In genomic region chr15:102022481-102022880, GRCm38 (mm10) we compare ENCODE assay signal across 24 mouse cellular contexts. TPM values are rescaled to one million over a fixed set of nuclear protein-coding genes. Genes with fewer than 3 reads are reported as not detected.
DNase-seq lines count a peak whose midpoint lies in the region; ATAC-seq and TF ChIP-seq lines count a peak whose summit lies in the region.
"Had no signal": no experiment of that assay in that cellular context is flagged by ENCODE, and none has a peak within 500 bp of the region (broad histone marks: within the 10 kb centered on the region; RNA-seq: fewer than 3 reads in every experiment).

No protein-coding gene starts in this region.

- 30% methylated on average over 8 of the region's 8 CpGs for WGBS in kidney, embryonic 16.5 days
- 31% methylated on average over 8 of the region's 8 CpGs for WGBS in stomach, embryonic 14.5 days
- WGBS in stomach, postnatal 0 days, result 29% methylated on average over 8 of the region's 8 CpGs
- 32% methylated on average over 8 of the region's 8 CpGs for WGBS in stomach, embryonic 16.5 days

- H3K27me3 ChIP-seq in kidney, embryonic 16.5 days (ENCODE audit: insufficient read depth, low read length), result peaks cover 9% of the 10 kb centered on the region; the same call in 1 of the 2 replicates
- H3K27me3 ChIP-seq in stomach, embryonic 14.5 days (ENCODE audit: control insufficient read depth, insufficient read depth, low read length), result no peaks in the 10 kb centered on the region
- no peaks in the 10 kb centered on the region for H3K27me3 ChIP-seq in stomach, postnatal 0 days (ENCODE audit: control insufficient read depth, insufficient read depth, low read length)
- H3K27me3 ChIP-seq in stomach, embryonic 16.5 days (ENCODE audit: control insufficient read depth, insufficient read depth, low read length), result no peaks in the 10 kb centered on the region

- no peak for TF ChIP-seq EP300 in stomach, postnatal 0 days (optimal IDR thresholded peaks at IDR 0.05)

- DNase-seq in adrenal gland, postnatal 10 days, result peak; percentile 19
- no peak for DNase-seq in adrenal gland, postnatal 36 days
- no peak for DNase-seq in kidney, adult 11 months
- no peak for DNase-seq in stomach, postnatal 0 days (ENCODE audit: low spot score)
- DNase-seq in thymus, postnatal 36 days, result no peak
- DNase-seq: cerebellum, adult 8-10 months; gastrocnemius, postnatal 36 days; heart, postnatal 14 days; kidney, postnatal 10 days; liver, postnatal 0 days; right cerebral cortex, postnatal 25 days; thymus, postnatal 4 days had no signal

- no peaks in the 10 kb centered on the region for H3K36me3 ChIP-seq in kidney, embryonic 16.5 days (ENCODE audit: insufficient read depth, low read length)
- no peaks in the 10 kb centered on the region for H3K36me3 ChIP-seq in stomach, embryonic 14.5 days (ENCODE audit: control insufficient read depth, insufficient read depth, low read length)
- H3K36me3 ChIP-seq in stomach, postnatal 0 days (ENCODE audit: control insufficient read depth, insufficient read depth, low read length), result no peaks in the 10 kb centered on the region
- no peaks in the 10 kb centered on the region for H3K36me3 ChIP-seq in stomach, embryonic 16.5 days (ENCODE audit: control insufficient read depth, insufficient read depth, low read length)
- H3K36me3 ChIP-seq: embryonic facial prominence, embryonic 12.5 days; G1E; hindbrain, embryonic 13.5 days; limb, embryonic 10.5 days; midbrain, embryonic 10.5 days had no signal

- peak overlapping the region; percentile 81 for H3K27ac ChIP-seq in kidney, embryonic 16.5 days (ENCODE audit: low read length)
- H3K27ac ChIP-seq in stomach, embryonic 14.5 days (ENCODE audit: low read length), result peak overlapping the region; percentile 21; the same call in 1 of the 2 replicates
- H3K27ac ChIP-seq in stomach, postnatal 0 days (replicated peaks), result no peak overlapping the region
- H3K27ac ChIP-seq in stomach, embryonic 16.5 days (ENCODE audit: low read length), result peak overlapping the region; percentile 55; the same call in 1 of the 2 replicates
- H3K27ac ChIP-seq: embryonic facial prominence, embryonic 12.5 days; hindbrain, embryonic 13.5 days; limb, embryonic 10.5 days; midbrain, embryonic 10.5 days had no signal

- H3K9me3 ChIP-seq in kidney, embryonic 16.5 days (ENCODE audit: low read length), result no peaks in the 10 kb centered on the region
- H3K9me3 ChIP-seq in stomach, embryonic 14.5 days (ENCODE audit: control insufficient read depth, low read depth, low read length), result no peaks in the 10 kb centered on the region
- H3K9me3 ChIP-seq in stomach, postnatal 0 days (ENCODE audit: control insufficient read depth, low read length), result no peaks in the 10 kb centered on the region
- H3K9me3 ChIP-seq in stomach, embryonic 16.5 days (replicated peaks; ENCODE audit: control insufficient read depth, low read length), result no peaks in the 10 kb centered on the region
- H3K9me3 ChIP-seq: embryonic facial prominence, embryonic 12.5 days; G1E; hindbrain, embryonic 13.5 days; limb, embryonic 10.5 days; midbrain, embryonic 10.5 days had no signal

- H3K4me2 ChIP-seq in kidney, embryonic 16.5 days (replicated peaks; ENCODE audit: low read depth, low read length), result no peak overlapping the region
- no peak overlapping the region for H3K4me2 ChIP-seq in stomach, embryonic 14.5 days (replicated peaks; ENCODE audit: low read depth, low read length)
- no peak overlapping the region for H3K4me2 ChIP-seq in stomach, postnatal 0 days (replicated peaks; ENCODE audit: low read depth)
- H3K4me2 ChIP-seq in stomach, embryonic 16.5 days (ENCODE audit: low read depth, low read length), result no peak overlapping the region
- H3K4me2 ChIP-seq: embryonic facial prominence, embryonic 12.5 days; heart, embryonic 11.5 days; hindbrain, embryonic 13.5 days had no signal

- peaks cover 28% of the 10 kb centered on the region for H3K4me1 ChIP-seq in kidney, embryonic 16.5 days (ENCODE audit: insufficient read depth, low read length)
- peaks cover 21% of the 10 kb centered on the region for H3K4me1 ChIP-seq in stomach, embryonic 14.5 days (ENCODE audit: control insufficient read depth, insufficient read depth, low read length)
- peaks cover 7% of the 10 kb centered on the region for H3K4me1 ChIP-seq in stomach, postnatal 0 days (replicated peaks; ENCODE audit: control insufficient read depth, insufficient read depth)
- peaks cover 40% of the 10 kb centered on the region for H3K4me1 ChIP-seq in stomach, embryonic 16.5 days (ENCODE audit: control insufficient read depth, insufficient read depth, low read length)

- H3K4me3 ChIP-seq in kidney, embryonic 16.5 days (ENCODE audit: low read length), result no peak overlapping the region
- no peak overlapping the region for H3K4me3 ChIP-seq in stomach, embryonic 14.5 days (ENCODE audit: low read depth, low read length)
- no peak overlapping the region for H3K4me3 ChIP-seq in stomach, postnatal 0 days (ENCODE audit: low read depth, low read length)
- H3K4me3 ChIP-seq in stomach, embryonic 16.5 days (replicated peaks; ENCODE audit: low read length), result no peak overlapping the region
- H3K4me3 ChIP-seq: embryonic facial prominence, embryonic 12.5 days; hindbrain, embryonic 13.5 days; limb, embryonic 10.5 days; midbrain, embryonic 10.5 days had no signal

- no peak for ATAC-seq in kidney, embryonic 16.5 days (ENCODE audit: low FRiP score, low TSS enrichment)
- ATAC-seq in stomach, embryonic 14.5 days (ENCODE audit: insufficient number of reproducible peaks, insufficient read depth, low FRiP score, low read depth), result no peak
- ATAC-seq in stomach, postnatal 0 days (ENCODE audit: low FRiP score, low TSS enrichment), result no peak
- ATAC-seq in stomach, embryonic 16.5 days (ENCODE audit: insufficient read depth, low FRiP score), result no peak
- ATAC-seq: CD4-positive, CD25-positive, alpha-beta regulatory T cell, adult 4 months; forebrain, embryonic 16.5 days; inflammation-experienced regulatory T-cells, adult 6 months; liver, postnatal 0 days had no signal

- H3K9ac ChIP-seq in kidney, embryonic 16.5 days (replicated peaks; ENCODE audit: low read length), result no peak overlapping the region
- no peak overlapping the region for H3K9ac ChIP-seq in stomach, embryonic 14.5 days (replicated peaks; ENCODE audit: low read depth, low read length)
- no peak overlapping the region for H3K9ac ChIP-seq in stomach, postnatal 0 days (ENCODE audit: low read length)
- no peak overlapping the region for H3K9ac ChIP-seq in stomach, embryonic 16.5 days (ENCODE audit: low read length)
- H3K9ac ChIP-seq: embryonic facial prominence, embryonic 12.5 days; hindbrain, embryonic 13.5 days; liver, postnatal 0 days had no signal

- TF ChIP-seq CTCF in stomach, postnatal 0 days (IDR thresholded peaks at IDR 0.05; ENCODE audit: low read depth), result no peak

RNA-seq across cellular contexts. Expression of gene Krt18, which starts 5.5 kb away (rescaled TPM):
- total RNA-seq in adrenal gland, postnatal 10 days (2021), result 10 to 100 TPM; 15.9 to 28.3 TPM
- 1 to 10 TPM in 1 of 2 experiments, under 1 TPM in 1; 0.76 to 3.3 TPM for total RNA-seq in adrenal gland, postnatal 36 days (2021)
- 216 and 223 TPM in 2 replicates for polyA plus RNA-seq in kidney, embryonic 16.5 days (2015; fragmentation: Nextera tagmentation; extraction: Ambion mirVana)
- 407 and 452 TPM in 2 replicates for polyA plus RNA-seq in stomach, embryonic 14.5 days (2014; fragmentation: Nextera tagmentation; extraction: Ambion mirVana)
- 715 and 753 TPM in 2 replicates for polyA plus RNA-seq in stomach, postnatal 0 days (2015; fragmentation: Nextera tagmentation; extraction: Ambion mirVana)
- 550 and 609 TPM in 2 replicates for polyA plus RNA-seq in stomach, embryonic 16.5 days (2015; fragmentation: Nextera tagmentation; extraction: Ambion mirVana)
- total RNA-seq: G1E had no signal
- polyA plus RNA-seq: G1E had no signal

RNA-seq across cellular contexts. Expression of gene Krt8, which starts 18.2 kb away (rescaled TPM):
- total RNA-seq in adrenal gland, postnatal 10 days (2021), result 10 to 100 TPM; 12.1 to 24.2 TPM
- total RNA-seq in adrenal gland, postnatal 36 days (2021), result 1 to 10 TPM in 1 of 2 experiments, under 1 TPM in 1; 0.46 to 1.9 TPM
- polyA plus RNA-seq in kidney, embryonic 16.5 days (2015; fragmentation: Nextera tagmentation; extraction: Ambion mirVana), result 267 and 282 TPM in 2 replicates
- 707 and 780 TPM in 2 replicates for polyA plus RNA-seq in stomach, embryonic 14.5 days (2014; fragmentation: Nextera tagmentation; extraction: Ambion mirVana)
- 1,902 and 1,960 TPM in 2 replicates for polyA plus RNA-seq in stomach, postnatal 0 days (2015; fragmentation: Nextera tagmentation; extraction: Ambion mirVana)
- polyA plus RNA-seq in stomach, embryonic 16.5 days (2015; fragmentation: Nextera tagmentation; extraction: Ambion mirVana), result 1,152 and 1,422 TPM in 2 replicates
- total RNA-seq: G1E had no signal
- polyA plus RNA-seq: G1E had no signal

RNA-seq across cellular contexts. Expression of gene Eif4b, which starts 51.1 kb away (rescaled TPM):
- 100 to 1,000 TPM; 248 to 266 TPM for total RNA-seq in adrenal gland, postnatal 10 days (2021)
- total RNA-seq in adrenal gland, postnatal 36 days (2021), result 100 to 1,000 TPM; 225 to 261 TPM
- polyA plus RNA-seq in kidney, embryonic 16.5 days (2015; fragmentation: Nextera tagmentation; extraction: Ambion mirVana), result 137 and 140 TPM in 2 replicates
- polyA plus RNA-seq in stomach, embryonic 14.5 days (2014; fragmentation: Nextera tagmentation; extraction: Ambion mirVana), result 129 and 134 TPM in 2 replicates
- polyA plus RNA-seq in stomach, postnatal 0 days (2015; fragmentation: Nextera tagmentation; extraction: Ambion mirVana), result 46.5 and 48.4 TPM in 2 replicates
- polyA plus RNA-seq in stomach, embryonic 16.5 days (2015; fragmentation: Nextera tagmentation; extraction: Ambion mirVana), result 108 and 122 TPM in 2 replicates
